In the genomic region with DNA sequence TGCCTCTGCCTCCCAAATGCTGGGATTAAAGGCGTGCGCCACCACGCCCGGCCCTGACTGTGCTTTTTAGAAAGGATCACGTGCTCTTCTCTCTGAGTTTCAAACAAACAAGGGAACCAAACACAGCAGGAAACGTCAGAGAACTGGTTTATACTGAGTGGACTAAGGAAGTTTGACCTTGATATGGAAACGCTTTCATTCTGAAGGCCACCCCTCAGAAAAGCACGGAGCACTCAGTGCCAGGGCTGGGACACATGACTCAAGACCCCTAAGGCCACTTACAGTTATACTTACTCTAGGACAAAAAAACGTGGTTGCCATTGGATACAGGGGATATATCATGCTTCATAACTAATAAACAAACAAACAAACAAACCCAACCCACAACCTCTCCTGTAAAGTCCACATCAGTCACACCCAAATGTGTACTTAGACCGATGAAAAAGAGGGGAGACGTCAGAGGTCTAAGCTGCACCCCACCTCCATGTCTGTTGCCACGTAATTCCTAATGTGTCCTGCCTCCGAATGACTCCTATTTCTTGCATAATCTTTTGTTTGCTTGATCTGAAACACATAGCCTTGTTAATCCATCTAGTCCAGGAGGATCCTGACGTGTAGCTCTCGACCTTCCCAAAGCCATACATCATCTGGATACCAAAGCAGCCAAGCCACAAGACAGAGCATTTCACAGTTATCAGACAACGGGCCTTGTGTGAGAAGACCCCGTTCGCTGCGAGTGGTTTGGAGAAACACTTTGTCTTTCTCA, we compare ENCODE assay signal across 16 mouse cellular contexts. TPM values are rescaled to one million over a fixed set of nuclear protein-coding genes. Genes with fewer than 3 reads are reported as not detected.
A peak's percentile ranks its signal among the peaks of the same experiment; 100 is the strongest.
DNase-seq lines count a peak whose midpoint lies in the region; ATAC-seq and TF ChIP-seq lines count a peak whose summit lies in the region.
"Had no signal": no experiment of that assay in that cellular context is flagged by ENCODE, and none has a peak within 500 bp of the region (broad histone marks: within the 10 kb centered on the region; RNA-seq: fewer than 3 reads in every experiment).

No protein-coding gene starts in this region.

- intact Hi-C loops in heart, postnatal 10 days (cut with DNase I) = loop anchor here (2.0 kb wide), 1 partner anchor 22 kb away; no protein-coding TSS in a partner anchor

- TF ChIP-seq POLR2A in liver, adult 2 months (IDR thresholded peaks at IDR 0.05; ENCODE audit: extremely low read depth, insufficient read depth, low read length) = no peak

- ATAC-seq in heart, embryonic 13.5 days (ENCODE audit: extremely low read depth, insufficient number of reproducible peaks, low FRiP score, low TSS enrichment) = no peak
- ATAC-seq in liver, embryonic 12.5 days = no peak
- ATAC-seq in neural tube, embryonic 14.5 days (ENCODE audit: low read depth) = peak; percentile 14; the same call in 1 of the 2 replicates

- peaks cover 36% of the 10 kb centered on the region for H3K4me1 ChIP-seq in heart, embryonic 13.5 days
- no peaks in the 10 kb centered on the region for H3K4me1 ChIP-seq in liver, adult 2 months (ENCODE audit: control insufficient read depth, insufficient read depth, low read length)
- no peaks in the 10 kb centered on the region for H3K4me1 ChIP-seq in liver, embryonic 12.5 days
- H3K4me1 ChIP-seq in neural tube, embryonic 14.5 days (ENCODE audit: control insufficient read depth, insufficient read depth, low read length) = no peaks in the 10 kb centered on the region

- no peak overlapping the region for H3K4me2 ChIP-seq in heart, embryonic 13.5 days
- no peak overlapping the region for H3K4me2 ChIP-seq in liver, embryonic 12.5 days
- no peak overlapping the region for H3K4me2 ChIP-seq in neural tube, embryonic 14.5 days (ENCODE audit: low read depth, low read length)
- H3K4me2 ChIP-seq: heart, embryonic 11.5 days; lung, embryonic 14.5 days had no signal

- H3K79me2 ChIP-seq in liver, adult 2 months (ENCODE audit: control insufficient read depth, insufficient read depth, low read length) = no peaks in the 10 kb centered on the region

- DNase-seq in heart, postnatal 10 days = no peak
- peak; percentile 32 for DNase-seq in liver, adult 2 months (ENCODE audit: extremely low read depth, low read depth, low spot score)
- DNase-seq in neural tube, embryonic 10.5 days (ENCODE audit: extremely low spot score, low spot score) = no peak
- DNase-seq in thymus, postnatal 10 days (ENCODE audit: low spot score in 2 of 2) = no peak
- no peak for DNase-seq in left cerebral cortex, adult 9 months (ENCODE audit: low spot score in 2 of 2)
- DNase-seq: gastrocnemius, postnatal 14 days; right cerebral cortex, postnatal 25 days had no signal

- no peaks in the 10 kb centered on the region for H3K9me3 ChIP-seq in heart, embryonic 13.5 days
- no peaks in the 10 kb centered on the region for H3K9me3 ChIP-seq in liver, embryonic 12.5 days (replicated peaks)
- H3K9me3 ChIP-seq in neural tube, embryonic 14.5 days (ENCODE audit: control insufficient read depth, low read length) = no peaks in the 10 kb centered on the region

- no peak for TF ChIP-seq CTCF in liver, adult 2 months (IDR thresholded peaks at IDR 0.05; ENCODE audit: low read depth, low read length)

- no peaks in the 10 kb centered on the region for H3K36me3 ChIP-seq in heart, embryonic 13.5 days
- peaks cover 65% of the 10 kb centered on the region for H3K36me3 ChIP-seq in liver, adult 2 months (ENCODE audit: control insufficient read depth, insufficient read depth, low read length)
- H3K36me3 ChIP-seq in liver, embryonic 12.5 days = peaks cover 12% of the 10 kb centered on the region
- no peaks in the 10 kb centered on the region for H3K36me3 ChIP-seq in neural tube, embryonic 14.5 days (ENCODE audit: control insufficient read depth, insufficient read depth, low read length)

- peak overlapping the region; percentile 54 for H3K27ac ChIP-seq in heart, embryonic 13.5 days (replicated peaks)
- H3K27ac ChIP-seq in liver, adult 2 months (replicated peaks; ENCODE audit: insufficient read depth, low read depth, low read length) = no peak overlapping the region
- H3K27ac ChIP-seq in liver, embryonic 12.5 days = no peak overlapping the region
- no peak overlapping the region for H3K27ac ChIP-seq in neural tube, embryonic 14.5 days (ENCODE audit: low read depth, low read length)

- 78% methylated on average over 19 of the region's 19 CpGs for WGBS in heart, embryonic 13.5 days
- WGBS in liver, adult 2 months = 66% methylated on average over 19 of the region's 19 CpGs
- 76% methylated on average over 19 of the region's 19 CpGs for WGBS in liver, embryonic 12.5 days (ENCODE audit: insufficient replicate concordance)
- 83% methylated on average over 19 of the region's 19 CpGs for WGBS in neural tube, embryonic 14.5 days

- H3K27me3 ChIP-seq in heart, embryonic 13.5 days (replicated peaks) = no peaks in the 10 kb centered on the region
- H3K27me3 ChIP-seq in liver, adult 2 months (ENCODE audit: control insufficient read depth, insufficient read depth, low read length) = no peaks in the 10 kb centered on the region
- no peaks in the 10 kb centered on the region for H3K27me3 ChIP-seq in liver, embryonic 12.5 days (replicated peaks)
- no peaks in the 10 kb centered on the region for H3K27me3 ChIP-seq in neural tube, embryonic 14.5 days (ENCODE audit: control insufficient read depth, insufficient read depth, low read length)

- no peak overlapping the region for H3K4me3 ChIP-seq in heart, embryonic 13.5 days
- H3K4me3 ChIP-seq in liver, adult 2 months (ENCODE audit: insufficient read depth, low read depth, low read length) = no peak overlapping the region
- no peak overlapping the region for H3K4me3 ChIP-seq in liver, embryonic 12.5 days
- no peak overlapping the region for H3K4me3 ChIP-seq in neural tube, embryonic 14.5 days (ENCODE audit: low read depth, low read length)
- H3K4me3 ChIP-seq: myocyte had no signal

- no peak overlapping the region for H3K9ac ChIP-seq in heart, embryonic 13.5 days
- no peak overlapping the region for H3K9ac ChIP-seq in liver, adult 2 months (ENCODE audit: low read depth, low read length)
- H3K9ac ChIP-seq in liver, embryonic 12.5 days = no peak overlapping the region
- no peak overlapping the region for H3K9ac ChIP-seq in neural tube, embryonic 14.5 days (replicated peaks; ENCODE audit: low read depth, low read length)
- H3K9ac ChIP-seq: lung, embryonic 14.5 days had no signal

RNA-seq across cellular contexts. Expression of gene Gm5105, which starts 29.3 kb away (rescaled TPM):
- polyA plus RNA-seq in heart, embryonic 13.5 days (2015; fragmentation: Nextera tagmentation; extraction: Ambion mirVana) = 0.36 and 0.56 TPM in 2 replicates
- under 1 TPM; 0.67 to 0.72 TPM for total RNA-seq in heart, postnatal 10 days (2021)
- total RNA-seq in liver, adult 2 months (2014; rRNA removed) = not detected in 2 replicates
- not detected in 2 replicates for polyA plus RNA-seq in liver, adult 2 months (2012; rRNA removed)
- 0.10 TPM in 1 of 2 replicates, not detected in the other for polyA plus RNA-seq in liver, embryonic 12.5 days (2016; fragmentation: Nextera tagmentation; extraction: Ambion mirVana)
- polyA plus RNA-seq in neural tube, embryonic 14.5 days (2014; fragmentation: Nextera tagmentation; extraction: Ambion mirVana) = 0.24 TPM in 1 of 2 replicates, not detected in the other
- total RNA-seq: megakaryocyte, adult 5-6 weeks had no signal
- polyA plus RNA-seq: heart, embryonic 11.5 days; hindbrain, embryonic 11.5 days; limb, embryonic 11.5 days; lung, embryonic 14.5 days had no signal

RNA-seq across cellular contexts. Expression of gene 1110002E22Rik, which starts 31.6 kb away (rescaled TPM):
- polyA plus RNA-seq in heart, embryonic 13.5 days (2015; fragmentation: Nextera tagmentation; extraction: Ambion mirVana) = 9.4 and 11.1 TPM in 2 replicates
- total RNA-seq in heart, postnatal 10 days (2021) = 10 to 100 TPM; 51.3 to 77.4 TPM
- total RNA-seq in liver, adult 2 months (2014; rRNA removed) = under 0.01 TPM in 1 of 2 replicates, not detected in the other
- polyA plus RNA-seq in liver, adult 2 months (2012; rRNA removed) = not detected in 2 replicates
- polyA plus RNA-seq in liver, embryonic 12.5 days (2016; fragmentation: Nextera tagmentation; extraction: Ambion mirVana) = 0.04 TPM in 2 replicates
- polyA plus RNA-seq in neural tube, embryonic 14.5 days (2014; fragmentation: Nextera tagmentation; extraction: Ambion mirVana) = 0.01 and 0.08 TPM in 2 replicates
- total RNA-seq: megakaryocyte, adult 5-6 weeks had no signal

RNA-seq across cellular contexts. Expression of gene Trmt10a, which starts 46.8 kb away (rescaled TPM):
- 8.5 and 10.1 TPM in 2 replicates for polyA plus RNA-seq in heart, embryonic 13.5 days (2015; fragmentation: Nextera tagmentation; extraction: Ambion mirVana)
- total RNA-seq in heart, postnatal 10 days (2021) = 1 to 10 TPM; 3.2 to 4.3 TPM
- total RNA-seq in liver, adult 2 months (2014; rRNA removed) = 2.3 and 3.8 TPM in 2 replicates
- polyA plus RNA-seq in liver, adult 2 months (2012; rRNA removed) = 0.95 and 1.0 TPM in 2 replicates
- polyA plus RNA-seq in liver, embryonic 12.5 days (2016; fragmentation: Nextera tagmentation; extraction: Ambion mirVana) = 8.8 and 11.0 TPM in 2 replicates
- polyA plus RNA-seq in neural tube, embryonic 14.5 days (2014; fragmentation: Nextera tagmentation; extraction: Ambion mirVana) = 8.2 and 12.1 TPM in 2 replicates

RNA-seq across cellular contexts. Expression of gene Mttp, which starts 48.3 kb away (rescaled TPM):
- 6.6 and 7.6 TPM in 2 replicates for polyA plus RNA-seq in heart, embryonic 13.5 days (2015; fragmentation: Nextera tagmentation; extraction: Ambion mirVana)
- total RNA-seq in heart, postnatal 10 days (2021) = 1 to 10 TPM; 8.4 to 9.0 TPM
- total RNA-seq in liver, adult 2 months (2014; rRNA removed) = 183 and 204 TPM in 2 replicates
- 51.7 and 56.0 TPM in 2 replicates for polyA plus RNA-seq in liver, adult 2 months (2012; rRNA removed)
- polyA plus RNA-seq in liver, embryonic 12.5 days (2016; fragmentation: Nextera tagmentation; extraction: Ambion mirVana) = 36.3 and 37.0 TPM in 2 replicates
- polyA plus RNA-seq in neural tube, embryonic 14.5 days (2014; fragmentation: Nextera tagmentation; extraction: Ambion mirVana) = 8.6 and 9.0 TPM in 2 replicates
